Mouse (Mus musculus) left cerebral cortex, adult 18-20 months (tissue): ENCODE results near the gene Aurkb. TPM values are rescaled to one million over a fixed set of nuclear protein-coding genes. Genes with fewer than 3 reads are reported as not detected.

Source experiments
- DNase-seq, 2 experiments: peaks; one replicate each; pipeline ENCODE4 v3.0.0; 2021 to 2022; ENCODE audit warnings: low spot score in 2 of 2, mixed read lengths in 1 of 2
- total RNA-seq, 2 experiments: library from RNA; stranded (reverse); gene quantifications; 2 replicates each; pipeline ENCODE4 v1.2.3; 2021

The Aurkb gene
- total RNA-seq, 2 experiments from 2014 or later = 0.30 TPM; not detected in 1

- DNase-seq = peak; percentile 88 to 90
These were observed 9.6 kb upstream of the Aurkb start for GRCm38 (mm10) chr11:69035849-69036248.

- DNase-seq = peak; percentile 91 to 93
These were observed 8.8 kb upstream of the Aurkb start for GRCm38 (mm10) chr11:69036486-69037230.

GRCm38 (mm10) chr11:69037231-69038061 lies 8.0 kb upstream of the Aurkb start:
- peak; percentile 87 to 91 for DNase-seq

DNA sequence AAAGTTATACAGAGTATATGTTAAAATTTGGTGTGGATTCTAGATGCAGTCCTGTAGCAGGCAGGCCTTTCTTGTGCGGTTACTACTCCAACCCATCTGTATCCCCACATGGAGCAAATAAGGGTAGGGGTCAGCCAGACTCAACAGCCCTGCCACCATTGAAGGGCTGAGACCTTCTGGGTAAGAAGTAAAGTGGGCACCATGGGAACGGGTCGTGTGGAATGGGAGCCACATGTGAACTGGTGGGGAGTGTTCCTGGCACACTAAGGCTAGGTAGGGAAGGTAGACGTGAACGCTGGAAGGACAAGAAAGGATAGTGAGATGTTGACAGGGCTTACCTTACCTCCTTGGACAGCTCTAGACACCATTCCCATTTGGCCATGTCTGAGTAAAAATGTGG lies 7.3 kb upstream of the Aurkb start:
- no peak for DNase-seq

GRCm38 (mm10) chr11:69046395-69046774 lies 938 bp downstream of the Aurkb start:
- no peak for DNase-seq

- no peak for DNase-seq
These were observed 2.1 kb downstream of the Aurkb start for GRCm38 (mm10) chr11:69047592-69047991.

DNA sequence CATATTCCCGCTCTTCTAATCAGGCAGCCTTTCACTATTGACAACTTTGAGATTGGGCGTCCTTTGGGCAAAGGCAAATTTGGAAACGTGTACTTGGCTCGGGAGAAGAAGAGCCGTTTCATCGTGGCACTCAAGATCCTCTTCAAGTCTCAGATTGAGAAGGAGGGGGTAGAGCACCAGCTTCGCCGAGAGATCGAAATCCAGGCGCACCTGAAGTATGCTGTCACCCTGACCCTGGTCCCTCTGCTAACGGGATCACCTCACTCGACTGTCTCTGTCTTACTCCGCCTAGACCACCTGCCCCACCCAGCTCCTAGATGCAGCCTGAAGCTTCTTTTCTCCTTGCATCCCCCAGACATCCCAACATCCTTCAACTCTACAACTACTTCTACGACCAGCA lies 2.7 kb downstream of the Aurkb start:
- DNase-seq = no peak

DNA sequence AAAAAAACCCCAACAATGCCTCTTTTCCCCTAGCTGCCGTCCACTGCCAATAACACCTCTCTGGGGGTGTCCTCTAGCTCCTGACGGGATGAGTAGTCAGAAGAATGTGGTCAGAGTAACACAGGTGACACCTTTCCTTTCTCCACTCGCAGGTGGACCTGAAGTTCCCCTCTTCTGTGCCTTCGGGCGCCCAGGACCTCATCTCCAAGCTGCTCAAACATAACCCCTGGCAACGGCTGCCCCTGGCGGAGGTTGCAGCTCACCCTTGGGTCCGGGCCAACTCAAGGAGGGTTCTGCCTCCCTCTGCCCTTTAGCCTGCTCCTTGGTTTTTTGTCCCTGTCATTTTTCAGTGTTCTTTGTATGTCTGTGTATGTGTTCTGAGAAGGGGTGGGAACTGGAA lies 5.3 kb downstream of the Aurkb start:
- no peak for DNase-seq

- DNase-seq = no peak
These were observed 6.3 kb downstream of the Aurkb start for GRCm38 (mm10) chr11:69051771-69052170.

GRCm38 (mm10) chr11:69052824-69053421 lies 7.5 kb downstream of the Aurkb start:
- DNase-seq = no peak

DNA sequence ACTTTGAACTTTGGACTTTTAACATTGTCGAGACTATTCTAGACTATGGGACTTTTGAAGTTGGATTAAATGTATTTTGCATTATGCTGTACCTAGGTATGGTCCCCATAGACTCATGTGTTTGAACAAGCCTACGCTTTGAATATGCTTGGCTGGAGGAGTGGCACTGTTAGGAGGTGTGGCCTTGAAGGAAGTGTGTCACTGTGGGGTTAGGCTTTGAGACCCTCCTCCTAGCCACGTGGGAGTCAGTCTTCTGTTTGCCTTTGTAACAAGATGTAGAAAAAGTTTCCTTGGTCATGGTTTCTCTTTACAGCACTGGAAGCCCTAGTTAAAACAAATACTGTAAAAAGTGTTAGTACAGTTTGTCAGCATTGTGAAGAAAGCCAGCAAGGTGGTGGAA lies 8.4 kb downstream of the Aurkb start:
- DNase-seq = no peak

DNA sequence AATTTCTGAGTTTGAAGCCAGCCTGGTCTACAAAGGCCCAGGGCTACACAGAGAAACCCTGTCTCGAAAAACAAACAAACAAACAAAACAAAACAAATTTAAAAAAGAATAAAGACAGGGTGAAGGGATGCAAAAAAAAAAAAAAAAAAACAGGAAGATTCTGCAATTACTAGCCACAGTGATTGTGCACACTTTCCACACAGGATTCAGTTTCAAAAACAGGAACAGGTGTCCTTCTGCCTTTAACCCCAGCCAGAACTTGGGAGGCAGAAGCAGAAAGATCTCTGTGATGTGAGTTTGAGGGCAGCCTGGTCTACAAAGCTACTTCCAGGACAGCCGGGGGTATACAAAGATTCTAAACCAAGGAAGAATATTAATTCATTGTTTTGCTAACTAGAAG lies 12.8 kb downstream of the Aurkb start:
- no peak for DNase-seq

GRCm38 (mm10) chr11:69058729-69059356 lies 13.4 kb downstream of the Aurkb start:
- no peak for DNase-seq

- DNase-seq = peak; percentile 91 to 96
These were observed 14.0 kb downstream of the Aurkb start, which contains the start of gene Borcs6 for GRCm38 (mm10) chr11:69059357-69059974. Gene Borcs6, plus strand, starts transcription at chr11:69059717.

DNA sequence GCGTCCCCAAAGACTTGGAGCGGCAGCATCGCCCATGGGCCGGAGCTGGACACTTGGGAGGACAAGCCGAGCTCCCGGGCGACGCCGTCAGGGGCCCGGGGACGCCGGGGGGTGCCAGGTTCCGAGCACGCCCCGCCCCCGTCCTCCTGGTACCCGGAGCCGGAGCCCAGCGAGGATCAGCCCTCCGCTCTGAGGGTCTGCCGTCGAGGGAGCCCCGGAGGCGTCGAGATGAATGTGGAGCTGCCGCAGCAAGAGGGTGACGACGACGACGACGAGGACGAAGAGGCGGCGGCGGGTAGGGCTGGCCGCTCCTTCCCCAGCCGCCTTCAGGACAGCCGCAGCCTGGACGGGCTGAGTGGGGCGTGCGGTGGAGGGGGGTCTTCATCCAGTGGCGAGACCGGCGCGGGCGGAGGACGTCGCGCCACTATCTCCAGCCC lies 14.5 kb downstream of the Aurkb start:
- peak; percentile 36 to 48 for DNase-seq

DNA sequence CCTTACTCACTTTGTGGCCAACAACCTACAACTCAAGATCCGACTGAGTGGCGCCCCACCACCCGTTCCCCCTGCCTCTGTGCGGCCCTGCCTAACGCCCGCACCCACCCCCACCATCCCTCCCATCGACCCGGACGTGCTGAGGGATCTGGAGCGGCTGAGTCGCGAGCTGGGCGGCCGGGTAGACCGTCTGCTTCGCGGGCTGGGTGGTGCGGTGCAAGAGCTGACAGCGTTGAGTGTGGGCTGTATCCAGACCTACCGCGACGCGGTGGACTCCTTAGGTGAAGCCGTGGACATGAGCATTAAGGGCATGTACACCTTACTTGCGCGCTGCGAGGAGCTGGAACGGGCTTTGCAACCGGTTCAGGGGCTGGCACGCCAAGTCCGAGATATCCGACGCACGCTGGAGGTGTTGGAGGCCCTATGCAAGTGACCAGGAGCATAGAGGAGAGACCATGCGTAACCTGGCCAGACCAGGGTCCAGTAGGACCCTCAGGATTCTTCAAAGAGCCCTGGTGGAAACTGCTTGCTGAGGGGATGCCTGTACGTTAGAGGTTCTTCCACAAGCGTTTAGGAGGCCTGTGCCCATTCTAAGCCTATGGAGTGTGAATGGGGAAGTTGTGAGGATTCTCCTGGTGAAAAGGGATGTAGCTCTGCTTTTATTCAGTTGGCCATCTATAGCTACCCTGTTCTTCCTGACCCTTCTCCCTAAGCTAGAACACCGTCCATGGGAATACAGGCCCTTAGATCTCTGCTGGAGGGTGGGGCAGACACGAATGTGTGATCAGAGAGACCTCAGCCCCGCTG lies 15.2 kb downstream of the Aurkb start:
- peak; percentile 25 to 35 for DNase-seq

DNA sequence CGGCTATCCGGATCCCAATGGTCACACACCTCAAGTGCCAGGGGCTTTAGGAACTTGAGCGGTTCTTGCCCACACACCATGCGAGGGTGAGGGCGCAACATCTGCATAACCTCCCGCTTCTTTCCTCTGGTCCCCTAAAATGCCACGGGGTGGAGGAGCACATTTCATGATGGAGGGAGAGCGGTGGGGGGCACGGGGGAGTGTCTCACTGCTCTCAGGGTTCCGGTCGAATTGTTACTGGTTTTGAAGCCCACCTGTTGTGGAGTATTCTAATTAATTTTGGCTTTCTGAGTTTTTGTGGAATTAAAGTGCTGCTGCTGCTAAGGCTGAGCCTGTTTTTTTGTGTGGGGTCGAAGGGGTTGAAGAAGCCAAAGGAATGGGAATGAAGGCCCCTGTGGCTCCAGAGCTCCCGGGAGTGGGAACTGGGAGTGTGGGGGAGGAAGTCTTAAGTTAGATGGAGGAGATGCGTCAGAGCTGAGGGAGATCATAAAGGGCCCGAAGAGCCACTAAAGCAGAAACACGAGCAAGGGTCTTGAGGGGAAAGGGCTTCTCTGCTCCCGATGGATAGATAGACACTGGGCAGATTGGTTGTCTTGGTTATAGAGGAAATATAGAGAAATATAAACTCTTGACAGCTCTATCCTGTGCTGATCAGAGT lies 15.9 kb downstream of the Aurkb start:
- peak; percentile 18 to 25 for DNase-seq

GRCm38 (mm10) chr11:69062194-69062760 lies 16.8 kb downstream of the Aurkb start:
- peak; percentile 81 to 82 for DNase-seq

DNA sequence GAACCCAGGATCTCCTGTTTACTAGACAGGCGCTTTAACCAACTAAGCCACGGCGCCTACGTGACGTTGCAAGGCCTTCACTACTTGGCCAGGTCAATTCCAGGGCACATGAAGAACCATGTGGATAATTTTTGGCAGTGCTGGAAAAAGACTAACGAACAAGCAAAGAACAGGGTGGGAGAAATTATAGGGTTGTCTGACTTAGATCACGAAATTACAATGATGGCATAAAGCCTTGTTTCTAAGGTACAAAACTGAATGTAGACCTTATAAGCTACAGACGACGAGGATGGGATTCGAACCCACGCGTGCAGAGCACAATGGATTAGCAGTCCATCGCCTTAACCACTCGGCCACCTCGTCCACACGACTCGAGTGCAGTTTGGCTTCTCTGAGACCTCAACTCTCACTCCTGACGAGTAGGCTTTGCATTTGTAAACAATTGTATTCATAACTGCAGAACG lies 17.3 kb downstream of the Aurkb start:
- DNase-seq = peak; percentile 95 to 97
